ENCODE assay signal across 15 mouse cellular contexts in genomic region chr7:92550248-92550989, GRCm38 (mm10). TPM values are rescaled to one million over a fixed set of nuclear protein-coding genes. Genes with fewer than 3 reads are reported as not detected.
A peak's percentile ranks its signal among the peaks of the same experiment; 100 is the strongest.
DNase-seq lines count a peak whose midpoint lies in the region; ATAC-seq and TF ChIP-seq lines count a peak whose summit lies in the region.
"Had no signal": no experiment of that assay in that cellular context is flagged by ENCODE, and none has a peak within 500 bp of the region (broad histone marks: within the 10 kb centered on the region; RNA-seq: fewer than 3 reads in every experiment).

No protein-coding gene starts in this region.

- 0 out of 2 replicates have a peak overlapping the region, but pooled peaks have one; percentile 40 for H3K27ac ChIP-seq in hindbrain, embryonic 10.5 days
- H3K27ac ChIP-seq in hindbrain, postnatal 0 days: no peak overlapping the region
- no peak overlapping the region for H3K27ac ChIP-seq in forebrain, embryonic 14.5 days (ENCODE audit: low read depth, low read length)
- H3K27ac ChIP-seq in hindbrain, embryonic 15.5 days (replicated peaks): no peak overlapping the region
- H3K27ac ChIP-seq in midbrain, embryonic 16.5 days (ENCODE audit: low read length): no peak overlapping the region
- no peak overlapping the region for H3K27ac ChIP-seq in cerebellum, adult 2 months (ENCODE audit: insufficient read depth, low read length)
- H3K27ac ChIP-seq: embryonic facial prominence, embryonic 13.5 days; intestine, embryonic 15.5 days; left cerebral cortex, adult 2 months had no signal

- TF ChIP-seq POLR2A in cerebellum, adult 2 months (IDR thresholded peaks at IDR 0.05; ENCODE audit: borderline replicate concordance, insufficient read depth, low read length): no peak

- no peaks in the 10 kb centered on the region for H3K27me3 ChIP-seq in hindbrain, embryonic 10.5 days (ENCODE audit: insufficient read depth, poor library complexity, severe bottlenecking)
- H3K27me3 ChIP-seq in hindbrain, postnatal 0 days (ENCODE audit: insufficient read depth, low read length): no peaks in the 10 kb centered on the region
- H3K27me3 ChIP-seq in forebrain, embryonic 14.5 days (replicated peaks; ENCODE audit: control insufficient read depth, insufficient read depth, low read length): no peaks in the 10 kb centered on the region
- no peaks in the 10 kb centered on the region for H3K27me3 ChIP-seq in hindbrain, embryonic 15.5 days
- no peaks in the 10 kb centered on the region for H3K27me3 ChIP-seq in midbrain, embryonic 16.5 days (ENCODE audit: control insufficient read depth, insufficient read depth, low read depth, low read length)
- H3K27me3 ChIP-seq in cerebellum, adult 2 months (ENCODE audit: control insufficient read depth, insufficient read depth, low read length): no peaks in the 10 kb centered on the region
- H3K27me3 ChIP-seq: embryonic facial prominence, embryonic 13.5 days; heart, embryonic 12.5 days; intestine, embryonic 15.5 days had no signal

- no peaks in the 10 kb centered on the region for H3K4me1 ChIP-seq in hindbrain, embryonic 10.5 days (replicated peaks)
- no peaks in the 10 kb centered on the region for H3K4me1 ChIP-seq in hindbrain, postnatal 0 days (ENCODE audit: insufficient read depth, low read length)
- no peaks in the 10 kb centered on the region for H3K4me1 ChIP-seq in forebrain, embryonic 14.5 days (ENCODE audit: control insufficient read depth, insufficient read depth, low read length)
- H3K4me1 ChIP-seq in hindbrain, embryonic 15.5 days (replicated peaks): no peaks in the 10 kb centered on the region
- H3K4me1 ChIP-seq in midbrain, embryonic 16.5 days (ENCODE audit: control insufficient read depth, insufficient read depth, low read length): no peaks in the 10 kb centered on the region
- H3K4me1 ChIP-seq in cerebellum, adult 2 months (ENCODE audit: control insufficient read depth, insufficient read depth, low read length): no peaks in the 10 kb centered on the region
- H3K4me1 ChIP-seq: embryonic facial prominence, embryonic 13.5 days; heart, embryonic 12.5 days; intestine, embryonic 15.5 days had no signal

- no peak overlapping the region for H3K4me2 ChIP-seq in hindbrain, postnatal 0 days (ENCODE audit: low read depth, low read length)
- no peak overlapping the region for H3K4me2 ChIP-seq in forebrain, embryonic 14.5 days (ENCODE audit: low read length)
- no peak overlapping the region for H3K4me2 ChIP-seq in hindbrain, embryonic 15.5 days
- H3K4me2 ChIP-seq in midbrain, embryonic 16.5 days (ENCODE audit: low read length): no peak overlapping the region
- H3K4me2 ChIP-seq: embryonic facial prominence, embryonic 13.5 days; heart, embryonic 12.5 days; intestine, embryonic 15.5 days; liver, embryonic 11.5 days had no signal

- WGBS in hindbrain, embryonic 10.5 days: 89% methylated on average over 6 of the region's 6 CpGs
- WGBS in hindbrain, postnatal 0 days: 78% methylated on average over 6 of the region's 6 CpGs
- 87% methylated on average over 6 of the region's 6 CpGs for WGBS in forebrain, embryonic 14.5 days
- 84% methylated on average over 6 of the region's 6 CpGs for WGBS in hindbrain, embryonic 15.5 days
- WGBS in midbrain, embryonic 16.5 days: 87% methylated on average over 6 of the region's 6 CpGs
- 85% methylated on average over 6 of the region's 6 CpGs for WGBS in cerebellum, adult 2 months

- H3K9ac ChIP-seq in hindbrain, postnatal 0 days (replicated peaks; ENCODE audit: low read length): no peak overlapping the region
- H3K9ac ChIP-seq in forebrain, embryonic 14.5 days (ENCODE audit: low read length): no peak overlapping the region
- no peak overlapping the region for H3K9ac ChIP-seq in hindbrain, embryonic 15.5 days
- H3K9ac ChIP-seq in midbrain, embryonic 16.5 days (ENCODE audit: low read depth, low read length): no peak overlapping the region
- H3K9ac ChIP-seq: embryonic facial prominence, embryonic 13.5 days; heart, embryonic 12.5 days; intestine, embryonic 15.5 days had no signal

- no peak overlapping the region for H3K4me3 ChIP-seq in hindbrain, embryonic 10.5 days
- no peak overlapping the region for H3K4me3 ChIP-seq in hindbrain, postnatal 0 days (ENCODE audit: low read length)
- no peak overlapping the region for H3K4me3 ChIP-seq in forebrain, embryonic 14.5 days (ENCODE audit: low read depth, low read length)
- no peak overlapping the region for H3K4me3 ChIP-seq in hindbrain, embryonic 15.5 days
- H3K4me3 ChIP-seq in midbrain, embryonic 16.5 days (ENCODE audit: low read depth, low read length): no peak overlapping the region
- no peak overlapping the region for H3K4me3 ChIP-seq in cerebellum, adult 2 months (replicated peaks; ENCODE audit: insufficient read depth, low read depth, low read length)
- H3K4me3 ChIP-seq: embryonic facial prominence, embryonic 13.5 days; heart, embryonic 12.5 days; intestine, embryonic 15.5 days; left cerebral cortex, adult 2 months had no signal

- H3K9me3 ChIP-seq in hindbrain, embryonic 10.5 days: no peaks in the 10 kb centered on the region
- H3K9me3 ChIP-seq in hindbrain, postnatal 0 days (ENCODE audit: low read length): no peaks in the 10 kb centered on the region
- H3K9me3 ChIP-seq in forebrain, embryonic 14.5 days (replicated peaks; ENCODE audit: control insufficient read depth, low read length): no peaks in the 10 kb centered on the region
- 0 out of 2 replicates have a peak, but pooled peaks cover 3% of the 10 kb centered on the region for H3K9me3 ChIP-seq in hindbrain, embryonic 15.5 days
- no peaks in the 10 kb centered on the region for H3K9me3 ChIP-seq in midbrain, embryonic 16.5 days (replicated peaks; ENCODE audit: control insufficient read depth, low read length, poor library complexity, severe bottlenecking)
- H3K9me3 ChIP-seq: embryonic facial prominence, embryonic 13.5 days; heart, embryonic 12.5 days; intestine, embryonic 15.5 days had no signal

- TF ChIP-seq CTCF in hindbrain, postnatal 0 days (IDR thresholded peaks at IDR 0.05; ENCODE audit: low read depth): no peak
- TF ChIP-seq CTCF in cerebellum, adult 2 months (IDR thresholded peaks at IDR 0.05; ENCODE audit: borderline replicate concordance, insufficient read depth, low read depth, low read length): no peak

- DNase-seq in hindbrain, embryonic 10.5 days (ENCODE audit: low spot score): no peak
- no peak for DNase-seq in hindbrain, postnatal 0 days (ENCODE audit: low spot score)
- DNase-seq in forebrain, embryonic 14.5 days (ENCODE audit: low spot score): no peak
- no peak for DNase-seq in testis, postnatal 10 days (ENCODE audit: low spot score)
- no peak for DNase-seq in cerebellum, adult 2 months
- DNase-seq in B cell, adult 2 months: no peak
- DNase-seq: lung, adult 18-20 months; thymus, postnatal 25 days had no signal

- ATAC-seq in hindbrain, postnatal 0 days: no peak
- peak; percentile 58; the same call in 1 of the 2 replicates for ATAC-seq in forebrain, embryonic 14.5 days
- 0 out of 2 replicates have a peak, but pooled peaks have one; percentile 34 for ATAC-seq in hindbrain, embryonic 15.5 days (ENCODE audit: low FRiP score, low read depth)
- ATAC-seq in midbrain, embryonic 16.5 days: peak; percentile 64

- no peaks in the 10 kb centered on the region for H3K36me3 ChIP-seq in hindbrain, embryonic 10.5 days
- H3K36me3 ChIP-seq in hindbrain, postnatal 0 days (ENCODE audit: insufficient read depth, low read length): no peaks in the 10 kb centered on the region
- H3K36me3 ChIP-seq in forebrain, embryonic 14.5 days (ENCODE audit: control insufficient read depth, insufficient read depth, low read length): no peaks in the 10 kb centered on the region
- H3K36me3 ChIP-seq in hindbrain, embryonic 15.5 days: no peaks in the 10 kb centered on the region
- no peaks in the 10 kb centered on the region for H3K36me3 ChIP-seq in midbrain, embryonic 16.5 days (ENCODE audit: control insufficient read depth, insufficient read depth, low read length)
- H3K36me3 ChIP-seq: embryonic facial prominence, embryonic 13.5 days; heart, embryonic 12.5 days; intestine, embryonic 15.5 days had no signal

RNA-seq across cellular contexts. Expression of gene Ccdc90b, which starts 10.5 kb away (rescaled TPM):
- 62.8 and 63.2 TPM in 2 replicates for polyA plus RNA-seq in hindbrain, embryonic 10.5 days (2016; fragmentation: Nextera tagmentation; extraction: Ambion mirVana)
- 17.5 and 33.2 TPM in 2 replicates for total RNA-seq in hindbrain, postnatal 0 days (2014; rRNA removed)
- polyA plus RNA-seq in hindbrain, postnatal 0 days (2015; fragmentation: Nextera tagmentation; extraction: Ambion mirVana): 53.5 and 62.3 TPM in 2 replicates
- polyA plus RNA-seq in forebrain, embryonic 14.5 days (2014; fragmentation: Nextera tagmentation; extraction: Ambion mirVana): 68.3 and 71.8 TPM in 2 replicates
- 58.3 and 61.1 TPM in 2 replicates for polyA plus RNA-seq in hindbrain, embryonic 15.5 days (2015; fragmentation: Nextera tagmentation; extraction: Ambion mirVana)
- polyA plus RNA-seq in midbrain, embryonic 16.5 days (2015; fragmentation: Nextera tagmentation; extraction: Ambion mirVana): 58.3 and 64.0 TPM in 2 replicates
- 21.0 and 22.0 TPM in 2 replicates for polyA plus RNA-seq in cerebellum, adult 2 months (2012; rRNA removed)
